Mouse (Mus musculus): Measurements from ENCODE around the gene Tnxb.
A peak's percentile ranks its signal among the peaks of the same experiment; 100 is the strongest.

The Tnxb gene

DNA sequence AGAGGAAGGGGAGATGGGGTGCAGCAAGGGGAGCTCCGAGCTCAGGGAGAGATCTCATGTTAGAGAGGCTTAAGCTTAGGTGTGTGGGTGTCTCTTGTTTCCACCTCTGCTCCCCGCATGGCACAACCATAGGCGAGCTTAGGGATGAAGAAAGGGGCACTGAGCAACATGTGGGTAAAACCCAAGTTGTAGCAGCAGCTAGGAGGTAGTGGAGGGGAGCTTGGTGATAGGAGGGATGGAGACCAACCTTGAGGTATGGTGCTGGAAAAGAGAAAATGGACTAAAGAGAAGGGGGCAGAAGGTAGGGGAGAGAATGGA, 10.5 kb upstream of the Tnxb start:
- no peak for DNase-seq (ENCODE audit: low spot score)

- DNase-seq (ENCODE audit: low spot score), result no peak
Measured at GRCm38 (mm10) chr17:34660259-34660820, 10.0 kb upstream of the Tnxb start.

DNA sequence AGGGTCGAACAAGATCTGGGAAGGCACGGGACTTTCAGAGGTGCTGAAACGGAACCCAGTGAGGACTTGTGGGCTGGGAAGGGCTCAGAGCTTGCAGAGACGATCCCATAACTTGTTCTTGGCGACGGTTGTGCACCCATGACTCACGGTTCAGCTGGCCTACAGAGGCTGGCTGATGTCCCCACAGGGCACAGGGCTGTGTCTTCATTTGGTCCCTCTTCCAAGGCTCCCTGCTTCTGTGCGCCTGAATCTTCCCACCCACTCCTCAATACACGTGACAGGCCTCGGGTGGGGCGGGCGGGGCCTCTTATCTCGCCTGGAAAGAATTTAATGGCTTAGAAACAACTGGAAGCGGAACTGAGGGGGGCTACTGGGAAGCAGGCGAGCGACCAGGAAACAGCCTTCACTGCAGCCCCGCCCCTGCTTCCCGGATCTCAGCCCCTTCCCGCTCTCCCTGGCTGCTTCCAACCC, 9.2 kb upstream of the Tnxb start:
- peak; percentile 69 for DNase-seq (ENCODE audit: low spot score)

GRCm38 (mm10) chr17:34662468-34662867, 7.9 kb upstream of the Tnxb start:
- DNase-seq (ENCODE audit: low spot score), result no peak

DNA sequence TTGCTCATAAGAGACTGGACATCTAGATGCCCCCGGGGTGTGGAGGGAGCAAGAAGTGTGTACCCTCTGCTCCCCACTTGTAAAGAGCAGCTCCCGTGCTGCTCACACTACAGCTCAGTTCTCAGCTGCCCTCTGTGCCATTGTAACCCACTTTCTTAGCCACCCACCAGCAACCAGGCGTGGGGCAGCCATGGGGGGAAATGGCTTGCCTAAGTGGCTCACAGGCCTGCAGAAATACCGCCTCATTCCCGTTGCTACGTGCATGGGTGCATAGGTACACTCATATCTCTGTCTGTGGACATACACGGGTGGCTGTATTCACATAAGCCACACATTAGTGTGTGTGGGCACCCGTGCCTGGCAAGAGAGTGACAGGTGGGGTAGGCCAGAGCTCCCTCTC, 7.4 kb upstream of the Tnxb start:
- no peak for DNase-seq (ENCODE audit: low spot score)

GRCm38 (mm10) chr17:34663558-34663957, 6.8 kb upstream of the Tnxb start:
- no peak for DNase-seq (ENCODE audit: low spot score)

GRCm38 (mm10) chr17:34664472-34664871, 5.9 kb upstream of the Tnxb start:
- no peak for DNase-seq (ENCODE audit: low spot score)

GRCm38 (mm10) chr17:34671151-34672066, 1.1 kb downstream of the Tnxb start:
- no peak for DNase-seq (ENCODE audit: low spot score)

DNA sequence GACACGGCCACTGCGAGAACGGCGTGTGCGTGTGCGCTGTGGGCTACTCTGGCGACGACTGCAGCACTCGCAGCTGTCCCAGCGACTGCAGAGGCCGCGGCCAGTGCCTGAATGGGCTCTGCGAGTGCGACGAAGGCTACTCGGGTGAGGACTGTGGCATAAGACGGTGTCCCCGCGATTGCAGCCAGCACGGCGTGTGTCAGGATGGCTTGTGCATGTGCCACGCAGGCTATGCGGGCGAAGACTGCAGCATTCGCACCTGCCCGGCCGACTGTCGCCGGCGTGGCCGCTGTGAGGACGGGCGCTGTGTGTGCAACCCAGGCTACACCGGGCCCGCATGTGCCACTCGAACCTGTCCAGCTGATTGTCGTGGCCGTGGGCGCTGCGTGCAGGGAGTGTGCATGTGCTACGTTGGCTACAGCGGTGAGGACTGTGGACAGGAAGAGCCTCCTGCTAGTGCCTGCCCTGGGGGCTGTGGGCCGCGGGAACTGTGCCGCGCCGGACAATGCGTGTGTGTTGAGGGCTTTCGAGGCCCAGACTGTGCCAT, 2.0 kb downstream of the Tnxb start:
- no peak for DNase-seq (ENCODE audit: low spot score)

DNA sequence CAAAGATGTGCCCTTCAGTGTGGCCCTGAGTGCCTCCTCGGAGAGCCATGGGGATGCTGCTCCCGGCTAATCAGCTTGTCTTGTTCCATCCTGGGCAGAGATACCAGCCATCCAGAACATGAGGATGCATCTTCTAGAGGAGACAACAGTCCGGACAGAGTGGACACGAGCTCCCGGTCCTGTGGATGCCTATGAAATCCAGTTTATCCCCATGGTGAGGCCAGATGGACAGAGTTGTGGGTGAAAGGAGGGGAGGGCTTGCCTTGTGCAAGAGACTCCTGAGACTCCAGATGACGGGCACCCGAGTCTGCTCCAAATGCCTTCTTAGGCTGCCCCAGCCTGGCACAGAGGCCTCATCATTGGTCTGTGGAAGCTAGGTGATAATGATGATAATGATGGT, 2.8 kb downstream of the Tnxb start:
- DNase-seq (ENCODE audit: low spot score), result no peak

DNA sequence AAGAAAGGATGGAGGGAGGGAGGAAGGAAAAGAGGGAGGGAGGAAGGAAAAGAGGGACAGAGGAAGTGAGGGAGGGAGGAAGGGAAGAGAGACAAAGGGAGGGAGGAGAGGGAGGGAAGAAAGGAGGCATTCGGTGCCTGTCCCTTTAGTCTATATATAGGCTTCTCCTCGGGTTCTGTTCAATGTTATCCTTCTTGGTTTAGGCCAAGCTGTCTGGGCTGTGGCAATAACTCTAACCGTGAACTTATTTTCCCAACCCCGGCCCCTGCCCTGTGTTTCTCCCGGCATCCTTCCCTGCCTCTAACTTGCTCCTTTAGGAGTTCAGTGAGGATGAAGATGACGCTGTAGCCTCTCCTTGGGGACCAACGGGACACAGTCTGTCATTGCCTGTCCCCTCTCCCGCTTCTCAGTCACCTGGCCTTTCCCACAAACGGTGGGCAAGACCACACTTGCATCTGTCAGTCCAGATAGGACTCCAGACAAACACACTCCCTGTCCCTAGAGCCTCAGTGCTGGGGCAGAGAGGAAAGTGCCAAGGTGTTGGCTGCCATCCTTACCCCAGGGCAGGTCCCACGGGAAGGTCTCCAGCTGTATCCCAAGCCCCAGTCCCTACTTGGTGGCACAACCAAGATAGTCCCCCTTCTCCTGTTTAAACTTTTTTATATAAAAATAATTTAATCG, 4.3 kb downstream of the Tnxb start:
- peak; percentile 62 for DNase-seq (ENCODE audit: low spot score)

GRCm38 (mm10) chr17:34675205-34676092, 5.1 kb downstream of the Tnxb start:
- peak; percentile 48 for DNase-seq (ENCODE audit: low spot score)

DNA sequence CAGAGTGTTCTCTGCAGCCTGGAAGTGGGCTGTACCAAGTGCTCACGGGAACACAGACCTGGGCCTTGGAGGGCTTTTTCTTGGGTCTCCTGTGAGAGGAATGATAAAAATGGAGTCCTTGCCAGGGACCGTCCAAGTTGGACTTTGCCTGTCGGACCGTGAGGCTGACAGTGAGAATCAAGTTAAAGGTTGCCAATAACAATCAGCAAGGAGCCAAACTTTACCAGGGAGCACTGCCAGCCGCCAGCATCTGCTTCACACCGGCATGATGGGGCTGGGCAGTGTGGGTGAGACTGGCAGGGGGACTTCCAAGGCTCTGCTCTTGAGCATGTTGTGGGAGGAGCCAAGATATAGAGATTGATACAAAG, 5.7 kb downstream of the Tnxb start:
- peak; percentile 64 for DNase-seq (ENCODE audit: low spot score)

DNA sequence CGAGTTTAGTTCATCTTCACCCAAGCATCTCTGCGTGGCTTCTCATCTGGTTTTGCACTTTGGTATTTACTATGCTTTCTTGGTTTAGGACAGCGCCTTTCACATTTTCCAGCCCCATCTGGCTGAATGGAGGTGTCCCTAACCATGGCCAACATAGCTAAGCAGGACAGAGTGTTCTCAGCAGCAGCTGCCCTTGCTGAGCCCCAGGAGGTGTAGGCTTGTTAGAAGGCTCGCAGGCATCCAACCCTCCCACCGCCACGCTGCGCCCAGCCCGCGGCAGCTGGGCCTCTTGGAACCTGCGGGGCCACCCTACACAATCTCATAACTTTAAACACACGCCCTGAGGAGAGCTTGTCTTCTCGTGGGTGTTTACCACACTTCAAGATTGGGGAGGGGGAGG, 6.3 kb downstream of the Tnxb start:
- DNase-seq (ENCODE audit: low spot score), result no peak

DNA sequence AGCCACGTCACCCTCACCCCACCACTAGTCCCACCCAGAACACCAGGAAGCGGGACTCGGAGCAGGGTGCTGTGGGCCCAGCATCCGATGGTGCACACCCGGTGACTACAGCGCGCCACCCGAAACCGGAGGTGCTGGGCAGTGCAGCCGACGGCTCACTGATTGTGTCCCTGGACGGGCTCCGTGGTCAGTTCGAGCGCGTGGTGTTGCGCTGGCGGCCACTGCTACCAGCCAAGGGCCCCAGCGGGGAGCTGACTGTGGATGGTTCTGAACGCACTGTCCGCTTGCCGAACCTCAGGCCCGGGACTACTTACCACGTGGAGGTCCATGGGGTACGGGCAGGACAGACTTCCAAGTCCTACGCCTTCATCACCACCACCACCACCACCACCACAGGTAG, 9.9 kb downstream of the Tnxb start:
- DNase-seq (ENCODE audit: low spot score), result no peak

DNA sequence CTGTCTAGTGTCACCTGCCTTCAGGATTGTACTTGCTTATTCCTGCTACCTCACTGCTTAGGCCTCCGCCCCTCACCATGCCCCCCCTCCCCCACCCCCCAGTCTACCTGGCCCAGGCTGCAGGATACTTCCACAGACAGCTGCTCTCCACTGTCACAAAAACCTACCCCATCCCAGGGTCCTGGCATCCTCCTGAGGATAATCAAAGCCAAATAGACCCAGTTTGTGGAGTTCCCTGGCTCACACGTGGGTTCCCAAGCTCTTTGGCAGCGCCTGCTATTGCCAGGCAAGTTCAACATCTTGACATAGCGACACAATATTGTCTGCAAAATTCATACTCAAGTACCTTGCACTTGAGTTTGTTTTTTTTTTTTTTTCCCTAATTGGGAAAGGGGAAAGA, 10.3 kb downstream of the Tnxb start:
- DNase-seq (ENCODE audit: low spot score), result no peak

DNA sequence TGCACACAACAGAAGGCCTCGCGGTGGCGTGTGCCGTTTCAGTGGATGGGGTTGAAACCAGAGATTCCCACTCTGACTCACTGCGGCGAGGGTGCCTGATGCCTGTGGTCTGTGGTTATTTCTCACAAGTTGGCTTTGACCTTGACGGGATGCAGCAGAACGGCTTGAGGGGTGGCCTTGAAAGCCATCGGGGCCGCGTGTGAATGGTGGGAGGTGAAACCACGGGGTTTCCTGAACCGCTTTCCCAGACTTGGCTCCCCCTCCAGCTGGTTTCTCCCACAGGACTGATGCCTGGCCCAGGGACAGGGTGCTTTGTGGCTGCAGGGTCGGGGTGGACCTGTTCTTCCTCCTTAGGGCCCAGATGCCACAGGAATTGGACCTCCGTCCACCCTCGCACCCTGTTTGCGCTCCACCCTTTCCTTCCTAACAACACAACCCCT, 10.8 kb downstream of the Tnxb start:
- DNase-seq (ENCODE audit: low spot score), result no peak

- DNase-seq (ENCODE audit: low spot score), result no peak
Measured at GRCm38 (mm10) chr17:34681881-34682536, 11.7 kb downstream of the Tnxb start.

GRCm38 (mm10) chr17:34683179-34683578, 12.8 kb downstream of the Tnxb start:
- no peak for DNase-seq (ENCODE audit: low spot score)

DNA sequence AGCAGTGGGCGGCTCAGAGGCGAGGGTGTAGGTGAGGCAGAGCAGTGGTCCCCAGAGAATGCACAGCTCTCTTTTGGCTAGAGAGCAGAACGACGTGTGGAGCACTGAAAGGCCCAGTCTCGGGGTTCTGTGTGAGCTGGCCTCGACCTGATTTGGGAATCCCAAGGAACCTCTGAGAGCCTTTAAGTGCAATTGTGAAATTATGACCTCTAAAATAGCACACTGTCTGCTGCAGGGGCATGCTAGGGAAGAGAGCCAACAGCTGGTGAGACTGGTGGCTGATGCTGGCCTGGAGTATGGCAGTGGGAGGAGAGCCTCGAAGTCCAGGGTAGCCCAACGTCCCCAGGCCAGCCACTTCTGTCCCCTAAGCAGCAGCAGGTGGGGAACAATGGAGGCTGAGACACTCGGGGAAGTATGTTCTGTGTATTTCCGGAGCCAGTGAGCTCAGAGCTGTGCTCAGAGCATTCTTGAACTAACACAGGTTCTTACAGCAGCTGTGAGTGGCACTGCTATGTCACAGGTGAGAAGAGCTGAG, 13.4 kb downstream of the Tnxb start:
- peak; percentile 64 for DNase-seq (ENCODE audit: low spot score)
